Mouse (Mus musculus): ENCODE results near the gene Atp6v0e.

GRCm38 (mm10) chr17:26699819-26700616 lies 37.0 kb downstream of the Atp6v0e start:
- TF ChIP-seq CTCF (IDR thresholded peaks at IDR 0.05; ENCODE audit: extremely low read depth, insufficient read depth, low read length) (no peak), POLR2A (IDR thresholded peaks at IDR 0.05; ENCODE audit: extremely low read depth, insufficient read depth, low read length) (no peak)
